Mouse (Mus musculus) thymus, postnatal 4 days (tissue): Measurements from ENCODE around the gene Plau.

ENCODE experiments used
- DNase-seq: peaks from one replicate; pipeline ENCODE4 v3.0.0; 2021

Plau gene

GRCm38 (mm10) chr14:20846214-20846613 is 9.8 kb downstream of the Plau start:
- peak; percentile 16 for DNase-seq

GRCm38 (mm10) chr14:20847637-20848129 is 11.2 kb downstream of the Plau start:
- DNase-seq = no peak

GRCm38 (mm10) chr14:20849753-20850152 is 13.3 kb downstream of the Plau start:
- no peak for DNase-seq

GRCm38 (mm10) chr14:20850498-20850897 is 14.0 kb downstream of the Plau start:
- DNase-seq = no peak

- no peak for DNase-seq
Observed at GRCm38 (mm10) chr14:20851776-20852175, 15.3 kb downstream of the Plau start.

- no peak for DNase-seq
Observed at GRCm38 (mm10) chr14:20861152-20861551, 24.7 kb downstream of the Plau start.

- DNase-seq = no peak
Observed at GRCm38 (mm10) chr14:20861559-20861958, 25.1 kb downstream of the Plau start.

GRCm38 (mm10) chr14:20863306-20864065 is 27.0 kb downstream of the Plau start:
- no peak for DNase-seq

- DNase-seq = no peak
Observed at GRCm38 (mm10) chr14:20864192-20864591, 27.7 kb downstream of the Plau start.

GRCm38 (mm10) chr14:20865604-20866003 is 29.1 kb downstream of the Plau start:
- DNase-seq = no peak

- no peak for DNase-seq
Observed at GRCm38 (mm10) chr14:20866365-20866764, 29.9 kb downstream of the Plau start.

GRCm38 (mm10) chr14:20870110-20870509 is 33.6 kb downstream of the Plau start:
- no peak for DNase-seq

GRCm38 (mm10) chr14:20871495-20871894 is 35.0 kb downstream of the Plau start:
- DNase-seq = no peak

- peak; percentile 89 for DNase-seq
Observed at GRCm38 (mm10) chr14:20873307-20873706, 36.8 kb downstream of the Plau start.

GRCm38 (mm10) chr14:20873931-20874330 is 37.5 kb downstream of the Plau start:
- no peak for DNase-seq

- peak; percentile 29 for DNase-seq
Observed at GRCm38 (mm10) chr14:20884691-20885090, 48.2 kb downstream of the Plau start.

GRCm38 (mm10) chr14:20885091-20885888 is 48.8 kb downstream of the Plau start:
- peak; percentile 54 for DNase-seq

- DNase-seq = peak; percentile 94
Observed at GRCm38 (mm10) chr14:20886266-20886665, 49.8 kb downstream of the Plau start.

- peak; percentile 12 for DNase-seq
Observed at GRCm38 (mm10) chr14:20887541-20888085, 51.2 kb downstream of the Plau start.

GRCm38 (mm10) chr14:20891941-20892402 is 55.5 kb downstream of the Plau start:
- no peak for DNase-seq
